Mouse (Mus musculus): Measurements from ENCODE around the gene Hhipl1. TPM values are rescaled to one million over a fixed set of nuclear protein-coding genes. Genes with fewer than 3 reads are reported as not detected.

Gene Hhipl1
- polyA plus RNA-seq, 1 experiment from 2014 or later: 1.00 TPM

DNA sequence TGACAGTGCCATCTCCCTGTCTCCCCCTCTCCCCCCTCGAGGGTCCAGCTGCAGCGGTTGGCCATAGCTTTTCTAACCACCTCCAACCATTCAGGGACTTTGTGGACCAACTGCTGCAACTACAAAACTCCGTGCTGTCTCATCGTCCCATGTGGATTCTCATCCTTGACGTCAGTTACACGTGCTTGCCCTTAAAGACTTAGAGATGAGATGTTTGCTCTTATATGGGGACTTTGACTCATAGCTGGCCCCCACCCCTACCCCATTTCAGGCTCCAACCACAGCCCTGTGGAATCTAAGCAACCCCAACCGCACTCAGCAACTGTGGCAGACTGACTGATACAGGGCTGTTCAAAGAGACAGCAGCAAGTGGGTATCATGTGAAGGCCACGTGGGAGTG lies 898 bp upstream of the Hhipl1 start:
- ATAC-seq (replicated peaks; ENCODE audit: low FRiP score): no peak
- H3K4me3 ChIP-seq (replicated peaks): no peak overlapping the region
- H3K36me3 ChIP-seq: no peaks in the 10 kb centered on the region
- H3K27me3 ChIP-seq: peaks cover 48% of the 10 kb centered on the region
- H3K9me3 ChIP-seq (replicated peaks): no peaks in the 10 kb centered on the region
- peaks cover 22% of the 10 kb centered on the region for H3K4me1 ChIP-seq
- H3K4me2 ChIP-seq: no peak overlapping the region
- H3K27ac ChIP-seq: no peak overlapping the region
- H3K9ac ChIP-seq: no peak overlapping the region
- WGBS: 77% methylated on average over 8 of the region's 8 CpGs

GRCm38 (mm10) chr12:108307553-108307952 lies 1.5 kb downstream of the Hhipl1 start:
- no peak for ATAC-seq (replicated peaks; ENCODE audit: low FRiP score)
- H3K4me3 ChIP-seq (replicated peaks): no peak overlapping the region

GRCm38 (mm10) chr12:108308363-108308856 lies 2.3 kb downstream of the Hhipl1 start:
- no peak overlapping the region for H3K4me2 ChIP-seq
- H3K27me3 ChIP-seq: peaks cover 44% of the 10 kb centered on the region
- peaks cover 40% of the 10 kb centered on the region for H3K4me1 ChIP-seq
- H3K27ac ChIP-seq: no peak overlapping the region
- no peak overlapping the region for H3K9ac ChIP-seq
- ATAC-seq (replicated peaks; ENCODE audit: low FRiP score): no peak
- 79% methylated on average over 16 of the region's 16 CpGs for WGBS
- H3K4me3 ChIP-seq (replicated peaks): no peak overlapping the region
- H3K36me3 ChIP-seq: no peaks in the 10 kb centered on the region
- H3K9me3 ChIP-seq (replicated peaks): no peaks in the 10 kb centered on the region

More at GRCm38 (mm10) chr12:108307553-108307952, 1.5 kb downstream of the Hhipl1 start:
- Histone ChIP-seq H3K36me3 (no peaks in the 10 kb centered on the region), H3K4me2 (no peak overlapping the region), H3K9me3 (replicated peaks) (no peaks in the 10 kb centered on the region), H3K9ac (no peak overlapping the region), H3K27me3 (peaks cover 48% of the 10 kb centered on the region), H3K27ac (no peak overlapping the region), H3K4me1 (peaks cover 31% of the 10 kb centered on the region)
- 23% methylated on average over 14 of the region's 14 CpGs for WGBS

DNA sequence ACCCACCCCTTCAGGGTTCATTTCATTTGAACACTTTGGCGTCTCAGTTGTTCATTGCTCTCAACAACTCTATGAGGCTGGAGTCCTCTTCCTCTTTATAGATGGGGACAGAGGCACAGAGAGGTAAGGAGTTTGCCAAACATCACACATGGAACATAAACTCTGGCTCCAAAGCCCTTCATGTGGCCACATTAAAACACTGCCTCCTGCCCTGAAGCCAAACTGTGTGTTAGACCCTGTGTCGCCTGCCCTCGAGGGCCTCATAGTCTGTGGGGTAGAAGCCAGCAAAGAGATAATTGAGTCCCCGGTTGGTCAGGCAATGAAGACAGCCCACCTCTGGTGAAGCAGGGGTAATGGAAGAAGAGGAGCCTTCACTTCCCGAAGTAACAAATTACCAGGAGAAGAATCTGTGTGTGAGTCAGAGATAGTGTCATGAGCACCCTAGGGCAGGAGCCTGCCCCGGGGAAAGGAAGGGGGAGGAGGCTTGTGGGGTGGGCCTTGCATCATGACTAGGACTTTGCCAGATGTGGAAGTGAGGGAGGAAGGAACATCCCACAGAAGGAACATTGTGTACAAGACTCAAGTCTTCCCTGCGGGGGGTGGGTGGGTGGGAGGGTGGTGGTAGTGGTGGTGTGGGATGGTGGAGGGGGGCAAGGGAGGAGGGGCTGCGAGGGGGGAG lies 3.2 kb downstream of the Hhipl1 start:
- Histone ChIP-seq H3K9me3 (replicated peaks) (no peaks in the 10 kb centered on the region), H3K36me3 (no peaks in the 10 kb centered on the region), H3K9ac (no peak overlapping the region), H3K4me1 (peaks cover 40% of the 10 kb centered on the region), H3K4me2 (no peak overlapping the region), H3K4me3 (replicated peaks) (no peak overlapping the region), H3K27me3 (peaks cover 41% of the 10 kb centered on the region), H3K27ac (no peak overlapping the region)
- WGBS: 56% methylated on average over 8 of the region's 8 CpGs
- no peak for ATAC-seq (replicated peaks; ENCODE audit: low FRiP score)

GRCm38 (mm10) chr12:108310041-108310440 lies 4.0 kb downstream of the Hhipl1 start:
- H3K27me3 ChIP-seq: peaks cover 33% of the 10 kb centered on the region
- WGBS: 74% methylated on average over 4 of the region's 4 CpGs
- H3K27ac ChIP-seq: no peak overlapping the region
- no peak overlapping the region for H3K9ac ChIP-seq
- no peak overlapping the region for H3K4me3 ChIP-seq (replicated peaks)
- H3K4me1 ChIP-seq: peaks cover 40% of the 10 kb centered on the region
- no peaks in the 10 kb centered on the region for H3K36me3 ChIP-seq
- H3K4me2 ChIP-seq: no peak overlapping the region
- ATAC-seq (replicated peaks; ENCODE audit: low FRiP score): no peak
- H3K9me3 ChIP-seq (replicated peaks): no peaks in the 10 kb centered on the region

- Histone ChIP-seq H3K4me1 (peaks cover 40% of the 10 kb centered on the region), H3K9ac (no peak overlapping the region), H3K27ac (no peak overlapping the region), H3K36me3 (no peaks in the 10 kb centered on the region), H3K9me3 (replicated peaks) (no peaks in the 10 kb centered on the region), H3K27me3 (peaks cover 31% of the 10 kb centered on the region), H3K4me2 (no peak overlapping the region), H3K4me3 (replicated peaks) (no peak overlapping the region)
- ATAC-seq (replicated peaks; ENCODE audit: low FRiP score): no peak
- 80% methylated on average over 7 of the region's 7 CpGs for WGBS
Measured at GRCm38 (mm10) chr12:108310456-108311027, 4.5 kb downstream of the Hhipl1 start.

GRCm38 (mm10) chr12:108311741-108312290 lies 5.7 kb downstream of the Hhipl1 start:
- H3K27me3 ChIP-seq: peaks cover 32% of the 10 kb centered on the region
- no peak overlapping the region for H3K27ac ChIP-seq
- H3K36me3 ChIP-seq: no peaks in the 10 kb centered on the region
- H3K9me3 ChIP-seq (replicated peaks): no peaks in the 10 kb centered on the region
- ATAC-seq (replicated peaks; ENCODE audit: low FRiP score): no peak
- no peak overlapping the region for H3K4me3 ChIP-seq (replicated peaks)
- no peak overlapping the region for H3K9ac ChIP-seq
- peaks cover 33% of the 10 kb centered on the region for H3K4me1 ChIP-seq
- WGBS: 77% methylated on average over 27 of the region's 27 CpGs
- H3K4me2 ChIP-seq: no peak overlapping the region

- 19% methylated on average over 6 of the region's 6 CpGs for WGBS
- Histone ChIP-seq H3K4me2 (no peak overlapping the region), H3K9ac (no peak overlapping the region), H3K4me3 (replicated peaks) (no peak overlapping the region), H3K4me1 (peaks cover 34% of the 10 kb centered on the region), H3K27ac (0 out of 2 replicates have a peak overlapping the region, but pooled peaks have one; percentile 10), H3K36me3 (no peaks in the 10 kb centered on the region), H3K9me3 (replicated peaks) (no peaks in the 10 kb centered on the region), H3K27me3 (peaks cover 32% of the 10 kb centered on the region)
- 0 out of 2 replicates have a peak, but pooled peaks have one; percentile 16 for ATAC-seq (replicated peaks; ENCODE audit: low FRiP score)
Measured at GRCm38 (mm10) chr12:108312432-108312851, 6.4 kb downstream of the Hhipl1 start.

DNA sequence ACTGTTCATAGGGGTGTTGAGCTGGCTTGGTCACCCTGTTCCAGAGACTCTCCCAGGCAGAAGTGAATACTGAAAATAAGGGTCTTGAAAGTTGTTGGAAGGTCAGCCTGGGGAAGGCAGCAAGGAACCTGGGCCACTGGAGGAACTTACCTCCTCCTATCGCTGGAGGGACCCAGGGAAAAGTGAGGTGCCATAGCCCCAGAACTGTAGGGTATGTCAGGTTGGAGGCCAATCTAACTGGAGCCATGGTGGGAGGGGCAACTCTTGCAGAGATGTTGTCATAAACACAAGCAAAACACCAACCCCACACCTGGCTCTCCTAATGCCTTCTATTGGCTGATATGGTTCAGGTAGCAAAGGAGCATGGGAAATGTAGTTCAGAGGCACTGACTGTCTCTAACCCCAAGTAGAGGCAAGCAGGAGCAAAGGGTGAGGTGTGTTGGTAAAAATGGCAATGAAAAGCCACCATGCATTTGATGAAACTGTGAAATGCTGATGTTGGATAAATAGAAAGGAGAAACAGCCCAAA lies 7.2 kb downstream of the Hhipl1 start:
- no peaks in the 10 kb centered on the region for H3K36me3 ChIP-seq
- no peak overlapping the region for H3K4me2 ChIP-seq
- H3K4me3 ChIP-seq (replicated peaks): no peak overlapping the region
- WGBS: 89% methylated on average over 1 of the region's 1 CpGs
- ATAC-seq (replicated peaks; ENCODE audit: low FRiP score): no peak
- peaks cover 42% of the 10 kb centered on the region for H3K4me1 ChIP-seq
- no peak overlapping the region for H3K27ac ChIP-seq
- H3K9ac ChIP-seq: no peak overlapping the region
- H3K27me3 ChIP-seq: peaks cover 32% of the 10 kb centered on the region
- H3K9me3 ChIP-seq (replicated peaks): no peaks in the 10 kb centered on the region

- H3K4me3 ChIP-seq (replicated peaks): no peak overlapping the region
- ATAC-seq (replicated peaks; ENCODE audit: low FRiP score): no peak
- H3K9me3 ChIP-seq (replicated peaks): no peaks in the 10 kb centered on the region
- H3K27me3 ChIP-seq: peaks cover 56% of the 10 kb centered on the region
- H3K4me1 ChIP-seq: peaks cover 48% of the 10 kb centered on the region
- WGBS: 49% methylated on average over 10 of the region's 10 CpGs
- no peak overlapping the region for H3K27ac ChIP-seq
- no peak overlapping the region for H3K4me2 ChIP-seq
- no peaks in the 10 kb centered on the region for H3K36me3 ChIP-seq
- no peak overlapping the region for H3K9ac ChIP-seq
Measured at GRCm38 (mm10) chr12:108315818-108316217, 9.7 kb downstream of the Hhipl1 start.

- Histone ChIP-seq H3K9me3 (replicated peaks) (no peaks in the 10 kb centered on the region), H3K27ac (no peak overlapping the region), H3K4me1 (peaks cover 48% of the 10 kb centered on the region), H3K9ac (no peak overlapping the region), H3K27me3 (peaks cover 63% of the 10 kb centered on the region), H3K4me2 (no peak overlapping the region), H3K4me3 (replicated peaks) (no peak overlapping the region), H3K36me3 (no peaks in the 10 kb centered on the region)
- WGBS: 41% methylated on average over 6 of the region's 6 CpGs
- no peak for ATAC-seq (replicated peaks; ENCODE audit: low FRiP score)
Measured at GRCm38 (mm10) chr12:108316655-108317054, 10.6 kb downstream of the Hhipl1 start.

DNA sequence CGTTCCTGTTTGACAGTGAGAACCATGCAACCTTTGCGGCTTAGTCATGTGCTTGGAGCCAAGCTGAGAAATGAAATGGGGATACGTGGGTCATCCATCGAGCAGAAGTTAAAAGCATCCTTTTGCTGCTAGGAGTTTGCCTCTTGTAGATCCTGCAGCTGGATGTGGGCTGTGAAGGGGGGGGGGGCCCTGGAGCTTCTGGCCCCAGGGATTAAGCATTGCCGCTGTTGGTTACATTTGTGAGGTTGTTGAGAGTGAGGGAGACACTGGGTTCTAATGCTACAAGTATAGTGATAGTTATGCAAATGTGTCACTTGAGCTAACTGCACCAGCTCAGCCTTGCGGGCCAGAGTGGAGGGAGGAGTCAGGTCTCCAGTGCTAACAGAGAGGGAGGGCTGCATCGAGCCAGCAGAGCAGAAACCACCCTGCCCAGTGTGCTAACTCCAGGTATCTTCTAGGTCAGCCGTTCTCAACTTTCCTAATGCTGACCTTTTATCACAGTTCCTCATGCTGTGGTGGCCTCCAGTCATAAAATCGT lies 11.2 kb downstream of the Hhipl1 start:
- Histone ChIP-seq H3K27ac (no peak overlapping the region), H3K9ac (no peak overlapping the region), H3K4me2 (no peak overlapping the region), H3K27me3 (peaks cover 69% of the 10 kb centered on the region), H3K36me3 (no peaks in the 10 kb centered on the region), H3K4me1 (peaks cover 42% of the 10 kb centered on the region), H3K4me3 (replicated peaks) (no peak overlapping the region), H3K9me3 (replicated peaks) (no peaks in the 10 kb centered on the region)
- WGBS: 11% methylated on average over 9 of the region's 9 CpGs
- peak; percentile 60 for ATAC-seq (replicated peaks; ENCODE audit: low FRiP score)
